Mouse (Mus musculus) midbrain, embryonic 16.5 days (tissue): ENCODE measurements around the gene Paqr7. TPM values are rescaled to one million over a fixed set of nuclear protein-coding genes. Genes with fewer than 3 reads are reported as not detected.

ENCODE experiments used
- ATAC-seq: fragments of 200-750 bp; cut with Nextera tagmentation; 2 replicates; pipeline ENCODE4 v1.8.0; 2017; ENCODE audit warnings: moderate TSS enrichment
- H3K27ac ChIP-seq: fragments of 300-500 bp; sonication (generic); 2 replicates; pipeline ENCODE4 v1.5.1; 2014; ENCODE audit warnings: mild to moderate bottlenecking, low read length, mixed read lengths
- H3K27me3 ChIP-seq: fragments of 300-500 bp; sonication (generic); 2 replicates; pipeline ENCODE4 v1.6.1; 2014; ENCODE audit warnings: low read depth, low read length, mixed read lengths; ENCODE audit not compliant: control insufficient read depth, insufficient read depth
- H3K36me3 ChIP-seq: fragments of 300-500 bp; sonication (generic); 2 replicates; pipeline ENCODE4 v1.6.1; 2014; ENCODE audit warnings: mild to moderate bottlenecking, low read length, moderate library complexity, mixed read lengths; ENCODE audit not compliant: control insufficient read depth, insufficient read depth
- H3K4me1 ChIP-seq: fragments of 300-500 bp; sonication (generic); 2 replicates; pipeline ENCODE4 v1.6.1; 2014; ENCODE audit warnings: mild to moderate bottlenecking, low read length, mixed read lengths; ENCODE audit not compliant: control insufficient read depth, insufficient read depth
- H3K4me2 ChIP-seq: fragments of 300-500 bp; sonication (generic); 2 replicates; pipeline ENCODE4 v1.6.1; 2014; ENCODE audit warnings: mild to moderate bottlenecking, low read length, mixed read lengths
- H3K4me3 ChIP-seq: fragments of 300-500 bp; sonication (generic); 2 replicates; pipeline ENCODE4 v1.5.1; 2014; ENCODE audit warnings: low read depth, mild to moderate bottlenecking, low read length, moderate library complexity, mixed read lengths
- H3K9ac ChIP-seq: fragments of 300-500 bp; sonication (generic); 2 replicates; pipeline ENCODE4 v1.6.1; 2014; ENCODE audit warnings: low read depth, low read length, mixed read lengths
- H3K9me3 ChIP-seq: fragments of 300-500 bp; sonication (generic); replicated peaks from 2 replicates; pipeline ENCODE4 v1.6.1; 2014; ENCODE audit warnings: mild to moderate bottlenecking, low read length, mixed read lengths; ENCODE audit not compliant: control insufficient read depth, poor library complexity, severe bottlenecking
- WGBS: fragments of 180-500 bp; shearing (Covaris S2); extraction: QIAGEN DNeasy Blood & Tissue Kit; methylation state at CpG from one replicate; pipeline ENCODE4 v1.1.7; 2014; 5-methylcytosine and 5-hydroxymethylcytosine counted together
- polyA plus RNA-seq: library from polyadenylated mRNA; unstranded; fragments of >200 nt; fragmentation: Nextera tagmentation; extraction: Ambion mirVana; gene quantifications from 2 replicates; pipeline ENCODE4 v1.2.1, GENCODE M21; 2015

Paqr7 gene
- polyA plus RNA-seq, 1 experiment from 2014 or later: 36.2 TPM

GRCm38 (mm10) chr4:134481270-134481669, 15.2 kb upstream of the Paqr7 start:
- H3K4me1 ChIP-seq: peaks cover 16% of the 10 kb centered on the region
- H3K9ac ChIP-seq: no peak overlapping the region
- H3K9me3 ChIP-seq: no peaks in the 10 kb centered on the region
- ATAC-seq: no peak
- H3K27ac ChIP-seq: no peak overlapping the region
- no peak overlapping the region for H3K4me3 ChIP-seq
- no peaks in the 10 kb centered on the region for H3K36me3 ChIP-seq
- H3K4me2 ChIP-seq: no peak overlapping the region
- 65% methylated on average over 6 of the region's 6 CpGs for WGBS
- no peaks in the 10 kb centered on the region for H3K27me3 ChIP-seq

- no peaks in the 10 kb centered on the region for H3K9me3 ChIP-seq
- 78% methylated on average over 8 of the region's 8 CpGs for WGBS
- H3K4me3 ChIP-seq: no peak overlapping the region
- H3K4me2 ChIP-seq: no peak overlapping the region
- H3K27ac ChIP-seq: no peak overlapping the region
- peaks cover 16% of the 10 kb centered on the region for H3K4me1 ChIP-seq
- ATAC-seq: no peak
- no peaks in the 10 kb centered on the region for H3K36me3 ChIP-seq
- no peaks in the 10 kb centered on the region for H3K27me3 ChIP-seq
- no peak overlapping the region for H3K9ac ChIP-seq
These were observed 14.1 kb upstream of the Paqr7 start for GRCm38 (mm10) chr4:134482442-134482841.

- Histone ChIP-seq H3K4me2 (no peak overlapping the region), H3K4me1 (peaks cover 12% of the 10 kb centered on the region), H3K9me3 (no peaks in the 10 kb centered on the region), H3K9ac (no peak overlapping the region), H3K4me3 (no peak overlapping the region), H3K36me3 (no peaks in the 10 kb centered on the region), H3K27me3 (no peaks in the 10 kb centered on the region), H3K27ac (no peak overlapping the region)
- no peak for ATAC-seq
- WGBS: 59% methylated on average over 6 of the region's 6 CpGs
These were observed 13.3 kb upstream of the Paqr7 start for GRCm38 (mm10) chr4:134483078-134483688.

GRCm38 (mm10) chr4:134483696-134484095, 12.8 kb upstream of the Paqr7 start:
- ATAC-seq: no peak
- Histone ChIP-seq H3K9me3 (no peaks in the 10 kb centered on the region), H3K9ac (no peak overlapping the region), H3K4me3 (no peak overlapping the region), H3K27me3 (no peaks in the 10 kb centered on the region), H3K27ac (no peak overlapping the region), H3K4me1 (peaks cover 8% of the 10 kb centered on the region), H3K36me3 (no peaks in the 10 kb centered on the region), H3K4me2 (no peak overlapping the region)
- 38% methylated on average over 6 of the region's 6 CpGs for WGBS

- no peaks in the 10 kb centered on the region for H3K9me3 ChIP-seq
- H3K4me3 ChIP-seq: no peak overlapping the region
- 81% methylated on average over 10 of the region's 10 CpGs for WGBS
- no peak overlapping the region for H3K9ac ChIP-seq
- H3K27me3 ChIP-seq: no peaks in the 10 kb centered on the region
- H3K4me1 ChIP-seq: peaks cover 7% of the 10 kb centered on the region
- H3K36me3 ChIP-seq: no peaks in the 10 kb centered on the region
- no peak for ATAC-seq
- H3K4me2 ChIP-seq: no peak overlapping the region
- no peak overlapping the region for H3K27ac ChIP-seq
These were observed 12.3 kb upstream of the Paqr7 start for GRCm38 (mm10) chr4:134484231-134484630.

GRCm38 (mm10) chr4:134485151-134485900, 11.2 kb upstream of the Paqr7 start:
- 91% methylated on average over 5 of the region's 5 CpGs for WGBS
- Histone ChIP-seq H3K27me3 (no peaks in the 10 kb centered on the region), H3K4me2 (no peak overlapping the region), H3K4me3 (no peak overlapping the region), H3K9ac (no peak overlapping the region), H3K36me3 (no peaks in the 10 kb centered on the region), H3K27ac (no peak overlapping the region), H3K4me1 (peaks cover 7% of the 10 kb centered on the region), H3K9me3 (no peaks in the 10 kb centered on the region)
- ATAC-seq: no peak

- Histone ChIP-seq H3K27ac (no peak overlapping the region), H3K9me3 (no peaks in the 10 kb centered on the region), H3K4me3 (no peak overlapping the region), H3K9ac (no peak overlapping the region), H3K27me3 (no peaks in the 10 kb centered on the region), H3K36me3 (no peaks in the 10 kb centered on the region), H3K4me1 (peaks cover 7% of the 10 kb centered on the region), H3K4me2 (no peak overlapping the region)
- ATAC-seq: no peak
- 93% methylated on average over 5 of the region's 5 CpGs for WGBS
These were observed 8.3 kb upstream of the Paqr7 start for GRCm38 (mm10) chr4:134488211-134488610.

- no peaks in the 10 kb centered on the region for H3K36me3 ChIP-seq
- no peak overlapping the region for H3K4me3 ChIP-seq
- no peaks in the 10 kb centered on the region for H3K27me3 ChIP-seq
- ATAC-seq: no peak
- H3K27ac ChIP-seq: no peak overlapping the region
- no peak overlapping the region for H3K9ac ChIP-seq
- 93% methylated on average over 11 of the region's 11 CpGs for WGBS
- no peak overlapping the region for H3K4me2 ChIP-seq
- peaks cover 6% of the 10 kb centered on the region for H3K4me1 ChIP-seq
- no peaks in the 10 kb centered on the region for H3K9me3 ChIP-seq
These were observed 6.4 kb upstream of the Paqr7 start for GRCm38 (mm10) chr4:134489986-134490665.

- Histone ChIP-seq H3K36me3 (no peaks in the 10 kb centered on the region), H3K9me3 (no peaks in the 10 kb centered on the region), H3K27me3 (no peaks in the 10 kb centered on the region), H3K27ac (no peak overlapping the region), H3K9ac (no peak overlapping the region), H3K4me2 (no peak overlapping the region), H3K4me1 (peaks cover 17% of the 10 kb centered on the region), H3K4me3 (no peak overlapping the region)
- no peak for ATAC-seq
- 74% methylated on average over 6 of the region's 6 CpGs for WGBS
These were observed 4.8 kb upstream of the Paqr7 start for GRCm38 (mm10) chr4:134491716-134492115.
